Mouse (Mus musculus): ENCODE measurements at regions not wholly inside any gene's neighbourhood (a gene's known extent, or its start where the extent isn't known, plus 50 kb on each side); places are given as distances from the start of the nearest gene placed in this dataset.

DNA sequence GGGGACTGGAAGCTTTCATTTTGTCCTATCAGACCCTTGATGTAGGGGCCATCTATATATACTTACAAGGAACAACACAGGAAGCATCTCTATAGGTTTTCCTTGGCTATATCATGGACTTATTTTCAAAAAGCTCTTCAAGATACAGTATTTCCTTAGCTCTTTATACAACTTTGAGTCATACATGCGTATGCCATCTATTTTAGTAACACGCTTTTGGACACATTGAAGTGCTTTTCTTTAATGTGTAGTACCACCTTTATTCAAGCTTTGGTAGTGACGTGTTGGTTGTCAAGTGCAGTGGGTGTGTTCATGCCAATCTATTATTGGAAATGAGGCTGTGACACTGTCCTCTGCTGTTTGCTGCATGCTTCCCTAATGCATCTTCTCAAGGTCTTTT is 202.1 kb upstream of the Cdh6 start:
- TF ChIP-seq CHD2 (IDR thresholded peaks at IDR 0.05; ENCODE audit: low read depth, low read length) (no peak), ZNF384 (IDR thresholded peaks at IDR 0.05; ENCODE audit: low read depth, low read length) (no peak)
